Mouse (Mus musculus) kidney, postnatal 36 days (tissue): ENCODE measurements around the gene Oas1h.
"Not testable (repeated sequence)": the region's sequence is repeated elsewhere in the genome, so short reads cannot be mapped to it uniquely, and the experiment has no call there.

Experiments used
- DNase-seq, 2 experiments: peaks; one replicate each; pipeline ENCODE4 v3.0.0; 2021 to 2022; ENCODE audit warnings: mixed read lengths in 2 of 2

The Oas1h gene

GRCm38 (mm10) chr5:120887413-120887812 is 26.2 kb downstream of the Oas1h start, which contains the start of gene Oas1g:
TSS of gene Oas1g (minus strand) at chr5:120887613.
- DNase-seq = peak in 1 of 2 experiments; percentile 8

- no peak for DNase-seq
These were observed 26.6 kb downstream of the Oas1h start for GRCm38 (mm10) chr5:120887831-120888230.

GRCm38 (mm10) chr5:120888294-120888815 is 27.1 kb downstream of the Oas1h start:
- not testable (repeated sequence) for DNase-seq

- no peak for DNase-seq
These were observed 28.8 kb downstream of the Oas1h start for GRCm38 (mm10) chr5:120890026-120890425.

- no peak for DNase-seq
These were observed 29.8 kb downstream of the Oas1h start for GRCm38 (mm10) chr5:120890991-120891390.

- peak; percentile 14 to 20 for DNase-seq
These were observed 30.5 kb downstream of the Oas1h start for GRCm38 (mm10) chr5:120891566-120892242.

- DNase-seq = no peak
These were observed 31.0 kb downstream of the Oas1h start for GRCm38 (mm10) chr5:120892243-120892660.

- not testable (repeated sequence) for DNase-seq
These were observed 32.6 kb downstream of the Oas1h start for GRCm38 (mm10) chr5:120893866-120894265.

GRCm38 (mm10) chr5:120894692-120895091 is 33.5 kb downstream of the Oas1h start:
- not testable (repeated sequence) for DNase-seq

- DNase-seq = no peak
These were observed 34.1 kb downstream of the Oas1h start for GRCm38 (mm10) chr5:120895231-120895900.

- DNase-seq = no peak
These were observed 37.1 kb downstream of the Oas1h start for GRCm38 (mm10) chr5:120898307-120898706.

- DNase-seq = no peak
These were observed 37.5 kb downstream of the Oas1h start for GRCm38 (mm10) chr5:120898726-120899125.

- no peak for DNase-seq
These were observed 39.4 kb downstream of the Oas1h start for GRCm38 (mm10) chr5:120900666-120901065.

GRCm38 (mm10) chr5:120902056-120902455 is 40.8 kb downstream of the Oas1h start:
- DNase-seq = no peak

GRCm38 (mm10) chr5:120906791-120907733 is 45.8 kb downstream of the Oas1h start, which contains the start of gene Oas1a:
TSS of gene Oas1a (minus strand) at chr5:120907521.
- DNase-seq = peak; percentile 10 to 25

GRCm38 (mm10) chr5:120908196-120908920 is 47.1 kb downstream of the Oas1h start:
- no peak for DNase-seq

GRCm38 (mm10) chr5:120914204-120914603 is 53.0 kb downstream of the Oas1h start, which contains the start of gene Oas1d:
TSS of gene Oas1d (plus strand) at chr5:120914536.
- not testable (repeated sequence) for DNase-seq

- not testable (repeated sequence) for DNase-seq
These were observed 58.1 kb downstream of the Oas1h start for GRCm38 (mm10) chr5:120919156-120919935.

- no peak for DNase-seq
These were observed 59.1 kb downstream of the Oas1h start for GRCm38 (mm10) chr5:120920296-120920695.
